Comparison of ENCODE assay signal across 8 mouse cellular contexts in genomic region chrX:70385276-70385961, GRCm38 (mm10). TPM values are rescaled to one million over a fixed set of nuclear protein-coding genes. Genes with fewer than 3 reads are reported as not detected.
DNase-seq lines count a peak whose midpoint lies in the region; ATAC-seq and TF ChIP-seq lines count a peak whose summit lies in the region.

1110012L19Rik (plus strand) TSS chrX:70385877.

- peak; percentile 98 for ATAC-seq in common myeloid progenitor, adult 5-6 weeks (replicated peaks; ENCODE audit: low read depth, poor library complexity, severe bottlenecking)
- peak; percentile 96 for ATAC-seq in hindbrain, postnatal 0 days
- ATAC-seq in megakaryocyte, adult 5-6 weeks (ENCODE audit: poor library complexity, severe bottlenecking) = peak; percentile 96

- no peaks in the 10 kb centered on the region for H3K9me3 ChIP-seq in hindbrain, postnatal 0 days (ENCODE audit: low read length)

- H3K36me3 ChIP-seq in hindbrain, postnatal 0 days (ENCODE audit: insufficient read depth, low read length) = no peaks in the 10 kb centered on the region

- peak; percentile 81 for DNase-seq in ZHBTc4 (ENCODE audit: low read depth, low spot score)
- peak; percentile 71 for DNase-seq in gastrocnemius, adult 2 months
- peak; percentile 91 for DNase-seq in hindbrain, postnatal 0 days (ENCODE audit: low spot score)
- DNase-seq in left cerebral cortex, adult 2 months (ENCODE audit: extremely low spot score in 1 of 2, low spot score in 2 of 2) = peak; percentile 56 to 63
- peak; percentile 76 to 87 for DNase-seq in right cerebral cortex, postnatal 10 days (ENCODE audit: low spot score in 2 of 2)
- peak; percentile 49 to 64 for DNase-seq in urinary bladder, postnatal 4 days (ENCODE audit: low spot score in 2 of 2)

- no peak for TF ChIP-seq CTCF in gastrocnemius, adult 2 months (IDR thresholded peaks at IDR 0.05)
- TF ChIP-seq CTCF in hindbrain, postnatal 0 days (IDR thresholded peaks at IDR 0.05; ENCODE audit: low read depth) = no peak
- TF ChIP-seq CTCF in left cerebral cortex, adult 2 months (IDR thresholded peaks at IDR 0.05) = no peak

- H3K4me2 ChIP-seq in hindbrain, postnatal 0 days (ENCODE audit: low read depth, low read length) = peak within 1 kb of the TSS; percentile 58

- peak within 1 kb of the TSS; percentile 79 for H3K4me3 ChIP-seq in gastrocnemius, adult 2 months
- peak within 1 kb of the TSS; percentile 47 for H3K4me3 ChIP-seq in hindbrain, postnatal 0 days (ENCODE audit: low read length)
- H3K4me3 ChIP-seq in left cerebral cortex, adult 2 months = peak within 1 kb of the TSS; percentile 54

- no peaks in the 10 kb centered on the region for H3K27me3 ChIP-seq in hindbrain, postnatal 0 days (ENCODE audit: insufficient read depth, low read length)

- H3K27ac ChIP-seq in gastrocnemius, adult 2 months = peak within 1 kb of the TSS; percentile 92
- peak within 1 kb of the TSS; percentile 73 for H3K27ac ChIP-seq in hindbrain, postnatal 0 days
- H3K27ac ChIP-seq in left cerebral cortex, adult 2 months = peak within 1 kb of the TSS; percentile 81

- intact Hi-C loops in gastrocnemius, adult 2 months (cut with DNase I) = loop anchor here (1.0 kb wide), 1 partner anchor 92 kb away; the partner anchor contains the start of gene Tmem185a
- intact Hi-C loops in left cerebral cortex, adult 2 months (cut with DNase I) = loop anchor here (10.0 kb wide), 2 partner anchors 89 to 179 kb away; partner anchors contain the start of gene Tmem185a

- H3K9ac ChIP-seq in hindbrain, postnatal 0 days (replicated peaks; ENCODE audit: low read length) = peak within 1 kb of the TSS; percentile 46

- WGBS in hindbrain, postnatal 0 days = 26% methylated on average over 22 of the region's 22 CpGs

- no peaks in the 10 kb centered on the region for H3K4me1 ChIP-seq in hindbrain, postnatal 0 days (ENCODE audit: insufficient read depth, low read length)

RNA-seq across cellular contexts. Expression of gene 1110012L19Rik, which starts in this region (rescaled TPM):
- total RNA-seq in common myeloid progenitor, adult 5-6 weeks (2017) = 20.6 and 28.0 TPM in 2 replicates
- total RNA-seq in gastrocnemius, adult 2 months (2021) = 10 to 100 TPM; 13.6 to 21.9 TPM
- total RNA-seq in hindbrain, postnatal 0 days (2014; rRNA removed) = 15.1 and 15.7 TPM in 2 replicates
- 40.5 and 42.0 TPM in 2 replicates for polyA plus RNA-seq in hindbrain, postnatal 0 days (2015; fragmentation: Nextera tagmentation; extraction: Ambion mirVana)
- 10 to 100 TPM; 11.5 to 12.7 TPM for total RNA-seq in left cerebral cortex, adult 2 months (2021)
- 12.6 and 18.5 TPM in 2 replicates for total RNA-seq in megakaryocyte, adult 5-6 weeks (2015)
- total RNA-seq in megakaryocyte, adult 5-6 weeks (2017) = 22.1 and 25.7 TPM in 2 replicates

Comparison
In these comparisons a context has a peak if more than half of its experiments do, and no peak if none do; other contexts are left out.
1. Peak in every context shown above with its lines: DNase-seq, ATAC-seq, H3K4me3 ChIP-seq and H3K27ac ChIP-seq.